Mouse (Mus musculus): Measurements from ENCODE around the gene Slc13a4. TPM values are rescaled to one million over a fixed set of nuclear protein-coding genes. Genes with fewer than 3 reads are reported as not detected.

The Slc13a4 gene
- total RNA-seq, 2 experiments from 2014 or later = not detected

Other genes starting within 250 kb of the Slc13a4 start
- gene Cnot4, start 174.4 kb downstream of the Slc13a4 start, total RNA-seq (2015; ENCODE audit: low replicate concordance) = 55.8 and 71.1 TPM in 2 replicates
- gene Cnot4, start 174.4 kb downstream of the Slc13a4 start, total RNA-seq (2017; ENCODE audit: low replicate concordance) = 36.7 and 42.4 TPM in 2 replicates
- 13.6 and 14.0 TPM in 2 replicates for gene Nup205, start 130.7 kb downstream of the Slc13a4 start, total RNA-seq (2015; ENCODE audit: low replicate concordance)
- gene Nup205, start 130.7 kb downstream of the Slc13a4 start, total RNA-seq (2017; ENCODE audit: low replicate concordance) = 14.2 and 17.6 TPM in 2 replicates
- not detected in 2 replicates for gene Fam180a, start 18.0 kb upstream of the Slc13a4 start, total RNA-seq (2015; ENCODE audit: low replicate concordance)
- not detected in 2 replicates for gene Fam180a, start 18.0 kb upstream of the Slc13a4 start, total RNA-seq (2017; ENCODE audit: low replicate concordance)
- gene Mtpn, start 231.8 kb upstream of the Slc13a4 start, total RNA-seq (2015; ENCODE audit: low replicate concordance) = 51.5 and 52.7 TPM in 2 replicates
- gene Mtpn, start 231.8 kb upstream of the Slc13a4 start, total RNA-seq (2017; ENCODE audit: low replicate concordance) = 41.5 and 45.4 TPM in 2 replicates

All from erythroblast, adult 5-6 weeks (primary cell).